Mouse (Mus musculus) ES-E14 (cell line): ENCODE data around the gene Olfr1471. TPM values are rescaled to one million over a fixed set of nuclear protein-coding genes. Genes with fewer than 3 reads are reported as not detected.
"Not testable (repeated sequence)": the region's sequence is repeated elsewhere in the genome, so short reads cannot be mapped to it uniquely, and the experiment has no call there.

Source experiments
- DNase-seq: peaks from one replicate; pipeline ENCODE4 v3.0.0-alpha.2; 2013; ENCODE audit warnings: low read depth, low spot score
- H3K27ac ChIP-seq: 2 replicates; pipeline ENCODE4 v1.5.1; 2012; ENCODE audit warnings: low read depth, mild to moderate bottlenecking, low read length, moderate library complexity, mixed read lengths; ENCODE audit not compliant: poor library complexity, insufficient read depth, severe bottlenecking
- H3K36me3 ChIP-seq: 2 replicates; pipeline ENCODE4 v1.6.1; 2012; ENCODE audit warnings: mild to moderate bottlenecking, low read length, moderate library complexity, mixed read lengths; ENCODE audit not compliant: control insufficient read depth, poor library complexity, insufficient read depth, severe bottlenecking
- H3K4me1 ChIP-seq, 2 experiments: fragments of 150-350 bp in 1 of 2; sonication (generic) in 1 of 2; 2 replicates each; pipeline ENCODE4 v1.6.1; 2012; ENCODE audit warnings: low read length in 2 of 2, mild to moderate bottlenecking in 1 of 2, mixed read lengths in 1 of 2; ENCODE audit not compliant: control insufficient read depth in 2 of 2, insufficient read depth in 2 of 2, poor library complexity in 1 of 2
- H3K4me3 ChIP-seq, 2 experiments: fragments of 150-350 bp in 1 of 2; sonication (generic) in 1 of 2; 2 replicates each; pipeline ENCODE4 v1.5.1; 2012; ENCODE audit warnings: low read length in 2 of 2, low read depth in 1 of 2, mild to moderate bottlenecking in 1 of 2, mixed read lengths in 1 of 2; ENCODE audit not compliant: insufficient read depth in 1 of 2, poor library complexity in 1 of 2, severe bottlenecking in 1 of 2
- H3K9ac ChIP-seq: 2 replicates; pipeline ENCODE4 v1.6.1; 2012; ENCODE audit warnings: low read depth, mild to moderate bottlenecking, low read length, mixed read lengths; ENCODE audit not compliant: poor library complexity, insufficient read depth, severe bottlenecking
- H3K9me3 ChIP-seq: fragments of 150-350 bp; sonication (generic); 2 replicates; pipeline ENCODE4 v1.6.1; 2012; ENCODE audit warnings: low read depth, mild to moderate bottlenecking, low read length; ENCODE audit not compliant: control insufficient read depth, insufficient read depth
- CHD2 ChIP-seq: IDR thresholded peaks from 2 replicates; pipeline ENCODE4 v1.6.1; 2014; ENCODE audit warnings: mild to moderate bottlenecking, low read depth, low read length, inconsistent platforms
- HCFC1 ChIP-seq: IDR thresholded peaks from 2 replicates; pipeline ENCODE4 v1.6.1; 2012; ENCODE audit warnings: low read length, inconsistent platforms, borderline replicate concordance; ENCODE audit not compliant: insufficient read depth
- MAFK ChIP-seq: IDR thresholded peaks from 2 replicates; pipeline ENCODE4 v1.6.1; 2014; ENCODE audit warnings: mild to moderate bottlenecking, low read depth, low read length, inconsistent platforms; ENCODE audit not compliant: insufficient read depth
- ZC3H11A ChIP-seq: IDR thresholded peaks from 2 replicates; pipeline ENCODE4 v1.6.1; 2012; ENCODE audit warnings: low read depth, mild to moderate bottlenecking, inconsistent platforms, low read length, borderline replicate concordance
- ZNF384 ChIP-seq: IDR thresholded peaks from 2 replicates; pipeline ENCODE4 v1.6.1; 2012; ENCODE audit warnings: low read depth, low read length, inconsistent platforms
- in situ Hi-C, 2 experiments: fragments of 600-800 bp; cut with MboI; formaldehyde crosslinking; loops; one replicate each; pipeline ENCODE4 v1.15.1; 2025; ENCODE audit warnings: low sequenced_read_pairs in 2 of 2, inconsistent platforms in 1 of 2; ENCODE audit not compliant: unreplicated experiment in 2 of 2
- total RNA-seq: library from RNA; depleted of rRNA; stranded (reverse); fragments of 300-350 nt; gene quantifications from 2 replicates; pipeline ENCODE4 v1.2.3, GENCODE M21; 2012; rRNA removed

Olfr1471 gene
- total RNA-seq, result not detected in 2 replicates

DNA sequence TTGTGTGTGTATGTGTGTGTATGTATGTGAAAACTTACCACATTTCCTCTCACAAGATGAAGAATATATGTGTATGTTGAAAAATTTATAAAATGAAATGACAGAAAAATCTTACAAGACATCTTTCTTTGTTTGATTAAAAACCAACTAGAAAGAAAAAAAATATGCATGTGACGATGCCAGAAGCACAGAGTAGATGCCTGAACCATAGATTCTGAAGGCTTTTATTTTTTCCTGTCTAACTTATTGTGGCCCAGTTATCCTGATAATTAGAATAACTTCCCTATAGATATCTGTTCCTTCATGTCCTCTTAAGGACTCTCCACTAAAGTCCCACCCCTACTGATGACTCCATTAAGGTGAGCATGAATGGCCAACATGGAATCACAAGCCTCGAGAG, at the start of gene Olfr1471:
Olfr1471 (plus strand) TSS at position 301 of the 400 bp plus-strand sequence.
- H3K36me3 ChIP-seq, in situ Hi-C loops, H3K9ac ChIP-seq, DNase-seq, H3K9me3 ChIP-seq, H3K4me3 ChIP-seq, H3K4me1 ChIP-seq, H3K27ac ChIP-seq: not testable (repeated sequence)

DNA sequence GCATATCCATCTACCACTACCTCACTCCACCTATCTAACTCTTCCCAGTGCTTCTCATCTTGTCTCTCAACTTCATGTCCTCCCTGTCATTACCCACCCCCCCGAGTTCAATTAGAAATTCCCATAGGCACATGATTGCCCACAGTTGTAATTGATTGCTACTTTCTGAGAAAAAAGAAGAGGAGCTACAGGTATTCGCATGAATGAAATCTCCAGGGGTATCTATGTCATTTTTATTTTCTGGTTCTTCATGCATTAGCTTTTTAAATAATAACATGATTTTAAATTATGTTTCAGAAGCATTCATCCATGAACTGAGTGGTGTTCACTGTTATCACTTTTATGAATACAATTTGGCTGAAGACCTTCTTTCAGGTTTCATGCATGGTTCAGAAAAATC, 35.7 kb upstream of the Olfr1471 start, which contains the start of gene Olfr1469:
Olfr1469 (plus strand) TSS at position 301 of the 400 bp plus-strand sequence.
- H3K9ac ChIP-seq, result no peak within 1 kb of the TSS
- H3K4me3 ChIP-seq, result no peak within 1 kb of the TSS
- H3K36me3 ChIP-seq, result no peaks in the 10 kb centered on the region
- no peaks in the 10 kb centered on the region for H3K9me3 ChIP-seq
- TF ChIP-seq MAFK (no peak), HCFC1 (no peak), ZNF384 (no peak), ZC3H11A (no peak), CHD2 (no peak)
- H3K27ac ChIP-seq, result no peak within 1 kb of the TSS
- in situ Hi-C loops, result no loop called here
- no peak for DNase-seq
- no peaks in the 10 kb centered on the region for H3K4me1 ChIP-seq

DNA sequence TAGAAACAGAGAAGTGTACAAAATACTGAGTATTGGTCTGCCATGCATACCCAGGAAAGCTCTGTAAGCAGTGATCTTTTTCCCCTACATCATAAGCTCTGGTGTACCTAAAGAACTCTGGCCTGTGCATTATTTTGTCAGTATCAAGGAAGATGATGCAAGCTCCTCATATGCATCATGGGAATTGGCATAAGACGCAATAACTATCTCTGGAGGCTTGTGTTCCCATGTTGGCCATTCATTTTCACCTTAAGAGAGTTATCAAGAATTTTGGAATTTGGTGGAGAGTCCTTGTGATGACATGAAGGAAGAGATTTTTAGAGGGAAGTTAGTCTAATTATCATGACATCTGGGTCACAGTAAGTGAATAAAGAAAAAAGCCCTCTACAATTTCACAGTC, 12.8 kb downstream of the Olfr1471 start, which contains the start of gene Olfr1472:
Olfr1472 (minus strand) TSS at position 101 of the 400 bp plus-strand sequence.
- Histone ChIP-seq H3K9ac (no peak within 1 kb of the TSS), H3K27ac (no peak within 1 kb of the TSS), H3K36me3 (no peaks in the 10 kb centered on the region), H3K9me3 (no peaks in the 10 kb centered on the region), H3K4me1 (no peaks in the 10 kb centered on the region), H3K4me3 (no peak within 1 kb of the TSS)
- TF ChIP-seq CHD2 (no peak), MAFK (no peak), HCFC1 (no peak), ZC3H11A (no peak), ZNF384 (no peak)
- DNase-seq, result no peak
- in situ Hi-C loops, result no loop called here

DNA sequence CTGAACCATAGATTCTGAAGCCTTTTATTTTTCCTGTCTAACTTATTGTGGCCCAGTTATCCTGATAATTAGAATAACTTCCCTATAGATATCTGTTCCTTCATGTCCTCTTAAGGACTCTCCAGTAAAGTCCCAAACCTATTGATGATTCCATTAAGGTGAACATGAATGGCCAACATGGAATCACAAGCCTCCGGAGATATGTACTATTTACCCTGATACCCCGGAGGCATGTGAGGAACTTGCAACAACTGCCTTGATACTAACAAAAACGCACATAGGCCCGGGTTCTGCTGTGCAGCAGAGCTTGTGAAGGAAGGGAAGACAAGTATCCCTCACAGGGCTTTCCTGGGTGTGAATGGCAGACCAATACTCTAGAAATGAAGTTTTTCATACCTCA, 26.1 kb downstream of the Olfr1471 start, which contains the start of gene Olfr1474:
Olfr1474 (plus strand) TSS at position 301 of the 400 bp plus-strand sequence.
- H3K9ac ChIP-seq, H3K4me1 ChIP-seq, H3K36me3 ChIP-seq, in situ Hi-C loops, H3K9me3 ChIP-seq, DNase-seq, H3K4me3 ChIP-seq, H3K27ac ChIP-seq: not testable (repeated sequence)

DNA sequence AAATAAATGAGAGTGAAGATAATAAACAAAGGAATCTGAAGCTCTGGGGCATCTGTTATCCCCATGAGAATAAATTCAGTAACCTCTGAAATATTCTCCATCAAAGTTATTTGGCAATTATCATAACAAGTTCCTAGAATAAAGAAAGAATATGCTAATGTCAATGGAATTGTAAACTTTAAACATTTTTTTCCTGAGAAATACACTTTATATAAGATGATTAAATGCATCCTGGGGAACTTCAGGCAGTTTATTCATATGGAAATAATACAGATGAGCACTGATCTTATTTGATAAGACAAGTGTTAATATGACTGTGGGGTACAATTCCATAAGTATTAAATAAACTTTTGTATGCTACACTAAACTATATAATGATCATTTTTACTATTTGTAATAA, 36.9 kb downstream of the Olfr1471 start, which contains the start of gene Olfr1475:
Olfr1475 (minus strand) TSS at position 101 of the 400 bp plus-strand sequence.
- in situ Hi-C loops, result no loop called here
- H3K4me3 ChIP-seq, result no peak within 1 kb of the TSS
- DNase-seq, result no peak
- H3K9ac ChIP-seq, result no peak within 1 kb of the TSS
- H3K27ac ChIP-seq, result no peak within 1 kb of the TSS
- no peaks in the 10 kb centered on the region for H3K4me1 ChIP-seq
- TF ChIP-seq MAFK, result no peak
- no peak for TF ChIP-seq HCFC1
- no peak for TF ChIP-seq ZNF384
- no peak for TF ChIP-seq ZC3H11A
- TF ChIP-seq CHD2, result no peak
- no peaks in the 10 kb centered on the region for H3K36me3 ChIP-seq
- H3K9me3 ChIP-seq, result no peaks in the 10 kb centered on the region
